Mouse (Mus musculus) stomach, postnatal 0 days (tissue): ENCODE data around the gene Endou.

Source experiments
- CTCF ChIP-seq: IDR thresholded peaks from 2 replicates; pipeline ENCODE4 v1.5.1; 2016; ENCODE audit warnings: antibody characterized with exemption, low read depth, mild to moderate bottlenecking, moderate library complexity
- EP300 ChIP-seq: optimal IDR thresholded peaks from 2 replicates; pipeline ENCODE3; 2016; ENCODE audit warnings: antibody characterized with exemption

- TF ChIP-seq CTCF: no peak
- TF ChIP-seq EP300: no peak
Observed at GRCm38 (mm10) chr15:97725198-97725785, 5.8 kb downstream of the Endou start.
